Mouse (Mus musculus) cerebellum, adult 2 months (tissue): ENCODE measurements around the gene Gm42906.

Experiments
- CTCF ChIP-seq: fragments of 200-500 bp; IDR thresholded peaks from 2 replicates; pipeline ENCODE4 v1.5.1; 2011; ENCODE audit warnings: low read depth, mild to moderate bottlenecking, control low read depth, low read length, moderate library complexity, borderline replicate concordance; ENCODE audit not compliant: insufficient read depth
- POLR2A ChIP-seq: fragments of 200-500 bp; IDR thresholded peaks from 2 replicates; pipeline ENCODE4 v1.6.1; 2011; ENCODE audit warnings: low read length, control low read depth, borderline replicate concordance; ENCODE audit not compliant: insufficient read depth

DNA sequence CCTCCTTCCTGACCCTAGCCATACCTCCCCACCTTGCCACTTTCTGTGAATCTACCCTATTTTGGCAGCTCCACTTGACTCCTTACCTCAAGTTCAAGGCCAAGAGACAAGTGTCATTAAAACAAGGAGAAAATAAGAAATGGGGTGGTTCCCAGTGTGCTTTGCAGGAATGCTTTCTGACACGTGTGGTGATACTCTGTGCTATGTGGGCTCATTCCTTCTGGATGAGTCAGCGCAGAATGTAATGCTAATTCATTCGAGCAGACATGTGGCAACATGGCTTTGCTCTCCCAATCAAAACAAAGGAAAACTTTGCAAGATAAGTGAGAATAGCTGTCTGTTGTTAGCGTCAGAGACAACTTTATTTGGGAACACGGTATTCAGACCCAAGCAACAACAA lies 225.0 kb downstream of the Gm42906 start:
- TF ChIP-seq CTCF (no peak), POLR2A (no peak)
